Comparison of ENCODE assay signal across 15 mouse cellular contexts in genomic region chr1:82095101-82095500, GRCm38 (mm10).
"Had no signal": no experiment of that assay in that cellular context is flagged by ENCODE, and none has a peak within 500 bp of the region (broad histone marks: within the 10 kb centered on the region; RNA-seq: fewer than 3 reads in every experiment).

No protein-coding gene starts in this region.

- H3K9ac ChIP-seq: midbrain, embryonic 13.5 days; midbrain, embryonic 15.5 days; neural tube, embryonic 12.5 days; stomach, embryonic 15.5 days had no signal

- H3K4me3 ChIP-seq: megakaryocyte, embryonic 14.5 days; midbrain, embryonic 13.5 days; midbrain, embryonic 15.5 days; neural tube, embryonic 12.5 days; stomach, embryonic 15.5 days had no signal

- ATAC-seq: midbrain, embryonic 13.5 days; midbrain, embryonic 15.5 days had no signal

- H3K4me2 ChIP-seq: midbrain, embryonic 11.5 days; midbrain, embryonic 13.5 days; midbrain, embryonic 15.5 days; neural tube, embryonic 12.5 days; stomach, embryonic 15.5 days had no signal

- H3K4me1 ChIP-seq: megakaryocyte, embryonic 14.5 days; midbrain, embryonic 13.5 days; midbrain, embryonic 15.5 days; neural tube, embryonic 12.5 days; stomach, embryonic 15.5 days had no signal

- H3K36me3 ChIP-seq: midbrain, embryonic 13.5 days; midbrain, embryonic 15.5 days; neural tube, embryonic 12.5 days; stomach, embryonic 15.5 days had no signal

- DNase-seq: lung, adult 2 months; lung, postnatal 10 days; lung, postnatal 36 days; right cerebral cortex, postnatal 14 days; thymus, adult 2 months; thymus, postnatal 25 days; thymus, postnatal 4 days had no signal

- H3K27ac ChIP-seq: macrophage; midbrain, embryonic 13.5 days; midbrain, embryonic 15.5 days; neural tube, embryonic 12.5 days; stomach, embryonic 15.5 days; stomach, postnatal 0 days had no signal

- H3K27me3 ChIP-seq: megakaryocyte, embryonic 14.5 days; midbrain, embryonic 13.5 days; midbrain, embryonic 15.5 days; neural tube, embryonic 12.5 days; stomach, embryonic 15.5 days had no signal

- H3K9me3 ChIP-seq: megakaryocyte, embryonic 14.5 days; midbrain, embryonic 13.5 days; midbrain, embryonic 15.5 days; neural tube, embryonic 12.5 days; stomach, embryonic 15.5 days had no signal
